In genomic region chrX:21488111-21488510, GRCm38 (mm10) we compare ENCODE assay signal across 22 mouse cellular contexts. TPM values are rescaled to one million over a fixed set of nuclear protein-coding genes. Genes with fewer than 3 reads are reported as not detected.
"Had no signal": no experiment of that assay in that cellular context is flagged by ENCODE, and none has a peak within 500 bp of the region (broad histone marks: within the 10 kb centered on the region; RNA-seq: fewer than 3 reads in every experiment).

No protein-coding gene starts in this region.

- DNase-seq: kidney, adult 18-20 months; kidney, postnatal 36 days; liver, postnatal 0 days; lung, postnatal 14 days; lung, postnatal 4 days; right cerebral cortex, postnatal 25 days; thymus, adult 18-20 months; thymus, postnatal 36 days had no signal

- H3K4me1 ChIP-seq: limb, embryonic 15.5 days; midbrain, embryonic 13.5 days; neural tube, embryonic 13.5 days had no signal

- H3K36me3 ChIP-seq: limb, embryonic 15.5 days; midbrain, embryonic 13.5 days; neural tube, embryonic 13.5 days had no signal

- H3K9me3 ChIP-seq: limb, embryonic 15.5 days; midbrain, embryonic 13.5 days; neural tube, embryonic 13.5 days had no signal

- H3K27ac ChIP-seq: kidney, postnatal 0 days; limb, embryonic 15.5 days; liver, embryonic 14.5 days; midbrain, embryonic 13.5 days; neural tube, embryonic 13.5 days had no signal

- H3K27me3 ChIP-seq: limb, embryonic 15.5 days; midbrain, embryonic 13.5 days; neural tube, embryonic 13.5 days had no signal

- H3K4me3 ChIP-seq: limb, embryonic 15.5 days; midbrain, embryonic 13.5 days; myocyte; neural tube, embryonic 13.5 days had no signal

- H3K4me2 ChIP-seq: limb, embryonic 15.5 days; liver, embryonic 11.5 days; midbrain, embryonic 13.5 days; neural tube, embryonic 13.5 days had no signal

- ATAC-seq: inflammation-experienced regulatory T-cells, adult 6 months; intestine, embryonic 16.5 days; liver, postnatal 0 days; midbrain, embryonic 13.5 days had no signal

- H3K9ac ChIP-seq: limb, embryonic 15.5 days; liver, embryonic 14.5 days; liver, postnatal 0 days; midbrain, embryonic 13.5 days; neural tube, embryonic 13.5 days had no signal

RNA-seq across cellular contexts. Expression of gene Agtr2, which starts 3.8 kb away (rescaled TPM):
- total RNA-seq: megakaryocyte progenitor cell, adult 5-6 weeks; megakaryocyte-erythroid progenitor cell, adult 5-6 weeks; monocyte, adult 5-6 weeks; neutrophil, adult 5-6 weeks had no signal
- polyA plus RNA-seq: inflammation-experienced regulatory T-cells, adult 6 months; myocyte; spleen, adult 2 months had no signal
